Mouse (Mus musculus) c-Kit-positive CD71-positive TER-119-positive erythroid progenitor cells, embryonic 14.5 days (primary cell): ENCODE results near the gene Tceal1.

Experiments
- DNase-seq: peaks from one replicate; pipeline ENCODE4 v3.0.0-alpha.2; 2013; ENCODE audit warnings: low spot score

The Tceal1 gene

DNA sequence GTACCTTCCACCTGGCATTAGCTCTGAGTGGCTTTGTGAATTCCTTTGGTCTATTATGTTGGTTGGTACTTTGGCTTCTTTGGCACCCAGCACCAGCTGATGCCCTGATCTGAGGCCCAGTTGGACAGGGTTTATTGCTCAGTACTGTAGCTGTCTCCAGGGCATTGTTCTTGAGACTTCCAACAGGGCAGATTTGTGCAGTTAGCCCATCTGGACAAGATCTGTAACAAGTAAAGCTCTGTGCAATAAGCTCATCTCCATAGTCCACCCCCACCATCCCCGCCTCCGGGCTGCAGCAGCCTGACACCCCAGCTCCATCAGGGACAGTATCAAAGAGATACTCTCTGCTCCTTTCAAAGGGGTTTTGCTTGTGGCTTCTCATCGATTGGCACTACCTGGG is 47.7 kb downstream of the Tceal1 start:
- no peak for DNase-seq
